Mouse (Mus musculus): ENCODE results near the gene Dis3l2.

- no peak for TF ChIP-seq CTCF (IDR thresholded peaks at IDR 0.05; ENCODE audit: low read depth, low read length)
- TF ChIP-seq GATA1 (IDR thresholded peaks at IDR 0.05; ENCODE audit: borderline replicate concordance, low read length), result no peak
- no peak for TF ChIP-seq POLR2AphosphoS5 (IDR thresholded peaks at IDR 0.05; ENCODE audit: insufficient replicate concordance, low read depth, low read length)
- TF ChIP-seq TAL1 (conservative IDR thresholded peaks at IDR 0.05; ENCODE audit: low read depth, low read length), result no peak
- no peak for TF ChIP-seq GATA2 (IDR thresholded peaks at IDR 0.05; ENCODE audit: borderline replicate concordance, low read depth, low read length)
Observed at GRCm38 (mm10) chr1:86703965-86704326, 338 bp downstream of the Dis3l2 start.

Data from G1E (cell line).